Mouse (Mus musculus) adrenal gland, postnatal 25 days (tissue): ENCODE data around the gene Rem1. TPM values are rescaled to one million over a fixed set of nuclear protein-coding genes. Genes with fewer than 3 reads are reported as not detected.

ENCODE experiments used
- DNase-seq: peaks from one replicate; pipeline ENCODE4 v3.0.0; 2021; ENCODE audit warnings: mixed read lengths
- long read RNA-seq: library from polyadenylated mRNA; stranded (forward); transcript quantifications from one replicate; pipeline ENCODE4 v2.0.0, GENCODE M21; 2021
- total RNA-seq: library from RNA; stranded (reverse); gene quantifications from 2 replicates; pipeline ENCODE4 v1.2.3, GENCODE M21; 2021

The Rem1 gene
- 8.1 and 9.0 TPM in 2 replicates for total RNA-seq
- long read RNA-seq, transcript Rem1-201 (5 exons, 1,663 nt), result major isoform, 15 of 16 reads
- long read RNA-seq, partial matches to known transcripts, result 0 of 16 reads
- long read RNA-seq, other reads (novel, unspliced or antisense), result 1 of 16 reads

DNA sequence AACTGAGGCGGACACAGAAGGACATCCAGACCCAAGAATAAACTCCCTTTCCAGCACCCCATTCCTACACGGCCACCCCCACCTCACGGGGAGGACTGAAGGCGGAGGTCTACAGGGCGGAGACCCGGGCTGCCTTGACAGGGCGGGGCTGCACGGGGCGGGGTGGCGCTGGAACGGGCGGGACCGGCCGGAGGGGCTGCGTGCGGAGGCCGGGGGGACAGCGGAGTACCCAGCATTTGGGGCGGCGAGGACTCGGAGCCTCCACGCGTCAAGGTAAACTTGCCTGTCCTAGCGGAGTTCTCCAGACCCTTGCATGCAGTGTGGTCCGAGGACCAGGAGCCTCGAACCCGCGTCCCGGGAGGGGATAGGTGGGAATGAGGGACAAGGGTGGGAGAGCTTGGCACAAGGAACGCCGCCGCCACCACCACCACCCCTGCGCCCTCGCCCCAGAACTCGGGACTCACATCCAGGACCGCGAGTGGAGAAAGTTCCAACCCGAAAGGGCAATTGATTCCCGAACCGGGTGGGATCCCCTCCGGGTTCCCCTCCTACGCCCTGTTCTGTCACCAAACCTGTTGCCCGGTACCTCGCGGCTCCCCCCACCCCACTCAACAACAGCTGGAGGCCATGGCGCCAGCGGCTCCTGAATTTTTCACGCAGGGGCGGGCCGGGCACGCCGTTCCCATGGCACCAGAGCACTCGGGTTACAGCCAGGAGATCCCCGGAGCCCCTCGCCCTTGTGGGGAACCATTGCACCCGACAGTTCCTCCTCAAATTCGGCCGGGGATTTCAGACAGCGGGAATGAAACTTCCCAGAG lies at the start of gene Rem1:
Rem1 (plus strand) TSS at position 178 of the 818 bp plus-strand sequence.
- peak; percentile 38 for DNase-seq

DNA sequence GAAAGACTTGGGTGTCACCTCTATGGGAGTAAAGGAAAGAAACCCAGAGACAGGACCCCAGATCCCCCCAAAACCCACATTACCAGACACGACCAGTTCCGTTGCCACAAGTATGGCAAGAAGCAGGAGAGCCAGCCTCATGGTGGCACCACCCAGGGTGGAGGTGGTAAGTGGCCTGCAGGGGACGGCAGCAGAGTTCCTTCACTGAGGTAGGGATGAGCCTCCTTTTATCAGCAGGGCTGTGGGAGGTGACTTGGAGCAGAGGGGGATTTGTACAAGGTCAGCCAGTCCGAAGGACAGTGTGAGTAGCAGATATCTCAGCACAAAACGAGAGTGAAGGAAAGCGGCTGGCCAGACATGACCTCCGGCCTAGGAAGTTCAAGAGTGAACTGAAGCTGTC lies 46.6 kb upstream of the Rem1 start, which contains the start of gene Defb19:
Defb19 (minus strand) TSS at position 206 of the 400 bp plus-strand sequence.
- no peak for DNase-seq

DNA sequence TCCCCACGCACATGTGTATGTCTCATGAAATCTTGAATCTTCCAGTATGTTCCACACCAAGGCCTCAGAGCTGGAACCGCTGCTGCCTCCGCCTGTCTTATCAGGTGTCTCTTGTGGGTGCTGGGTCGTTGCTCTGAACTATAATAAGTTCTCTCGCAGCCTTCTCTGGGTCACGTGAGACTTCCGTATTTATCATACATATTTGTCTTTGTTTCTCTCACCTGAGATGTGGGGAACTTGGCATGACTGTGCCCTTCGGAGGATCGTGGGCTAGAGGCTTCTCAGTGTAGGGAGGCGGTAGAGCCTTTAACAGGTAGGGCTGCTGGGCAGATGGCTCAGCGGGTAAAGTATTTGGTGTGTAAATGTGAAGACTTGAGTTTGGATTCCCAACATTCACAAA lies 46.1 kb upstream of the Rem1 start:
- DNase-seq, result no peak

DNA sequence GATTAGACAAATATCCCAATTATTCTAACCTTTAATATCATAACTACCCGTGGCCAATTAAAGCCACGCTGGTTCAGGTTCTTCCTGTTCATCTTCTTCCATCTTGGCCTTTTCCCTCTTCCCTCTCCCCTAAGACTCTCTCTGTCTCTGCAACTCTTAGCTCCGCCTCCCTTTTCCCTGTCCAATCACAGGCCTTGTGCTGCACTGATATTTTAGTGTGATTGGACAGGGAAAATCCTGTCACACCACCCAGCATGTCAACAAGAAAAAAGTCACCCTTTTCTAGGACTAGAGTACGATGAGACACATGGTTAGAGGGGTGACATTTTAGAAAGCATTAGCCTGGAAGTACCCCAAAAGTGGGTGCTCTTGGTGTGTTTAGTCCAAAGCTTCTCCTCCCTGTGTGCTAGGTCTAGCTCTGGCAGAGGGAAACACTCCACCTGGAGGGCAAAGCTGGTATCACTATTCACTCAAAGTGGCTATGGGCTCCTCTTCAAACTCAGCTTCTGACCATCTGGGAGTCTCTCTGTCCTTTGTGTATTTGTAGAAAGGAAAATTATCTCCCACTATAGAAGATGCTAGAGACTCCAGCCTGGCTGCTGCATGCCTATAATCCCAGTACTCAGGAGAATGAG lies 39.7 kb upstream of the Rem1 start:
- DNase-seq, result peak; percentile 26

- DNase-seq, result no peak
Observed at GRCm38 (mm10) chr2:152588450-152588849, 38.3 kb upstream of the Rem1 start.

- no peak for DNase-seq
Observed at GRCm38 (mm10) chr2:152589021-152589420, 37.7 kb upstream of the Rem1 start.

GRCm38 (mm10) chr2:152599299-152599698 lies 27.5 kb upstream of the Rem1 start, which contains the start of gene Defb45:
Gene Defb45 (minus strand): TSS chr2:152599399.
- no peak for DNase-seq

DNA sequence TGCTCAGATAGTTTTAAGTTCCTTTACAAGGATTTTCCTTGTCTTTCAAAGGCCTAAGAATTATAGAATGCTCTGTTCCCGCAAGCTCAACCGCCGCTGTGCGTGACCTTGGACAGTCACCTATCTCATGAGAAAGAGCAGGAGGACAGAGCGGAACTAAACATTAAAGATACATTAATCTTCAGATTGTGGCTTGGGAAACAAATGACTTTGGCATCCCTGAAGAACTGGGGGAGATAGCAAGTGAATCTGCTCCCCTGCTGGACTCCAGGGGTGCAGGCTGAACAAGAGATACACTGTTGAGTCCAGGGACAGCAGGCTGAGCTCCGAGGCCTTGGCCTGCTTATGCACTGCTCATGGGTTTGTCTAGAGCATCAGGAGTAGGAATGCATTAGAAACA lies 26.7 kb upstream of the Rem1 start:
- no peak for DNase-seq

DNA sequence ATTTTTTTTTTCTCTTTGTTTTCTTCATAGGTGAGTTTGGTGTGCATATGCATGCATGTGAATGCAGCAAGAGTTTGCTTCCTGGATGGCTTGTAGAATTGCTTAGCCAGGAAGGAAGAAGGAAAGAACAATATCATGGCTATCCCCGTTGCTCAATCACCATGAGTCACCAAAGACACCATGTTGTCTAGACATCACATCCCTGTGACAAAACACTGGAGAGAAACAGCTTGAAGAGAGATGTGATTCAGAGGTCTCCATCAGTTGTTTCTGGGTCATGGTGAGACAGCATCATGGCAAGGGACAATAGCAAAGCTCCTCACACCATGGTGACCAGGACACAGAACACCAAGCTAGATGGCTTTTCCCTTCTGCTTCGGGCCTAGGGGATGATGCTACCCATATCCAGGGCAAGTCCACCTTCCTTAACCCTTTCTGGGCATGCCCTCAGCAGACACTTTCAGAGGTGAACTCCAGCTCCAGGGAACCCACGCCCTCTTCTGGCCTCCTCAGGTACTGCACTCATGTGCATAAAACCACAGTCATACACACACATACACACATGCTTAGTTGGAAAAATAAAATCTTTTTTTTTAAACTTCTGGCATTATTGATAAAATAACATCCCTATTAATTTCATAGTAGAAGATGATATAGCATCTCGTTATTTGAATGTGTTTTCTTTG lies 25.3 kb upstream of the Rem1 start:
- DNase-seq, result no peak

DNA sequence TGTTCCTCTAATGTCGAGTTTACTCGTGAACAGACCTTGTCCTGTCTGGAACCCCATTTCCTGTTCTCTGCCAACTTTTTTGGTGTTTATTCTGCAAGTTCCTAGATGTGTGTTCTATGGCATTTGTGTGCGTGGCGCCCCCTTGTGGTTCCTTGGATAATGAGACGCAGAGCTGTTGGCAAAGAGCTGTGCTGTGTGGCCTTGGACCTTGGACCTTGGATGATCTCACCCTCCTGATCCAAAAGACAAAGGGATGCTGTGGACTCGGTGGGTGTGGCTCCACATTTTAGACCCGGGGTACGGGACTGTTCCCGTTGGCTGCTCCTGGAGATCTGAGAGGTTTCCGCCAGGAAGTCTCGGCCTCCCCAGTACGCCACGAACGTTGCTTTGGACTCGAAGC lies 22.7 kb upstream of the Rem1 start, which contains the start of gene Defb36:
Defb36 (plus strand) TSS at position 271 of the 400 bp plus-strand sequence.
- DNase-seq, result peak; percentile 78

- no peak for DNase-seq
Observed at GRCm38 (mm10) chr2:152607746-152608145, 19.0 kb upstream of the Rem1 start.

- no peak for DNase-seq
Observed at GRCm38 (mm10) chr2:152608719-152609118, 18.0 kb upstream of the Rem1 start.

GRCm38 (mm10) chr2:152612193-152612592 lies 14.6 kb upstream of the Rem1 start:
- no peak for DNase-seq

DNA sequence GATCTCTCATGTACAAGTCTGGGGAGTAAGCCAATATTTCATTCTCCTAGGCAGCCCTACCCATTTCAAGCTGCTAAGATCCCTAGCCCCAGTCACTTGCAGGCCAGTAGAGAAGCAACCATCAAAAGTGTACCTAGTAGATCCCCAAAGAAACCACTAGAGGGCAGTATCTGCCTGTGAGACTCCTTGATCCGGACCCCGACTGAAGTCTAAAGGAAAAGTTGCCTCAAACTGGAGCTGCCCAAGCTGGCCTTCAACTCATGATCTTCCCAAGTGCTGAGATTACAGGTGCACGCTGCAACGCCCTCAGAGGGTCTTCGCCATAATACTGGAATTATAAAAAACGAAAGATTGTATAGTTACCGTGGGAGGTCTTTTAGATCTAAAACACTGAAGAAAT lies 11.2 kb upstream of the Rem1 start:
- DNase-seq, result peak; percentile 17

- no peak for DNase-seq
Observed at GRCm38 (mm10) chr2:152616470-152616869, 10.3 kb upstream of the Rem1 start.

DNA sequence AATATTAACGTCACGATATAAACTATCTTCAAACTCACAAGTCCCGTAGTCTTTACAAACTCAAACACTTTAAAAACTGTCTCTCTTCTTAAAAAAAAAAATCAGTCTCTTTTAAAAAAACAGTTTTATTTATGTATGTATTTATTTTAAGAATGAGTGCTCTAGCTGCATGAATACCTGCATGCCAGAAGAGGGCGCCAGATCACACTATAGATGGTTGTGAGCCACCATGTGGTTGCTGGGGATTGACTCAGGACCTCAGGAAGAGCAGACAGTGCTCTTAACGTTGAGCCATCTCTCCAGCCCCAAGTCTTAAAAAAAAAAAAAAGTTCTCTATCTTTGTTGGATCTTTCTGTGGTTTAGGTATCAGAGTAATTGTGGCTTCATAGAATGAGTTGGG lies 9.4 kb upstream of the Rem1 start:
- DNase-seq, result no peak

- no peak for DNase-seq
Observed at GRCm38 (mm10) chr2:152620367-152621134, 6.2 kb upstream of the Rem1 start.

DNA sequence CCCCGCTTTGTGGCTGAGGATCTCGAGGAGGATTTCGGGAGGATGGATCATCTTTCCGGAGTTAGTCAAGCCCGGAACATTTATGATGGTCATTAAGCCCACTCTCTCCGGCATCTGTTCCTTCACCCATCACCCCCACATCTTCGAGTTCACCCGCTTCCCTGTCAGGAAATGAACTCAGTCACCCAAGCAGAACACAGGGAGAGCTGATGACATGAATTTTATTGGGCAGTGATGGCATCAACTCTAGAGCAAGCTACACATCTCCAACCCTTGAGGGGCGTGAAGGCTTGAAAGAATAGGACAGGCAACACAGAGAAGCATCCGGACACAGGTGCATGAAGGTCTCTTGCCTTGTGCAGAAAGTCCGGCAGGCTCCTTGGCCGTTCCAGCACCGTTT lies 4.6 kb upstream of the Rem1 start:
- DNase-seq, result no peak

- DNase-seq, result no peak
Observed at GRCm38 (mm10) chr2:152622953-152623352, 3.8 kb upstream of the Rem1 start, which contains the start of gene Defb25. Gene Defb25 (minus strand): TSS chr2:152623053.

GRCm38 (mm10) chr2:152624566-152624965 lies 2.2 kb upstream of the Rem1 start:
- peak; percentile 28 for DNase-seq

GRCm38 (mm10) chr2:152625256-152625655 lies 1.5 kb upstream of the Rem1 start:
- no peak for DNase-seq

DNA sequence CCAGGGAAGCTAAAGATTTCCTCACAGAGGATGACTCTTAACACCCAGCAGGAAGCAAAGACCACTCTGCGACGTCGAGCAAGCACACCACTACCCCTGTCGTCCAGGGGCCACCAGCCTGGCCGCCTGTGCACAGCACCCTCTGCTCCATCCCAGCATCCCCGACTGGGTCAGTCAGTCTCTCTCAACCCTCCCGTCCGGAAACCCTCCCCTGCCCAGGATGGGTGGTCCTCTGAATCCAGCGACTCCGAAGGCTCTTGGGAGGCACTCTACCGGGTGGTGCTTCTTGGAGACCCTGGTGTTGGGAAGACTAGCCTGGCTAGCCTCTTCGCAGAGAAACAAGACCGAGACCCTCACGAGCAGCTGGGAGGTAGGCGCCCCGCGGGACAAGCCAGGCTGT lies 1.3 kb downstream of the Rem1 start:
- DNase-seq, result no peak
